Mouse (Mus musculus): ENCODE measurements around the gene Fut8.

DNA sequence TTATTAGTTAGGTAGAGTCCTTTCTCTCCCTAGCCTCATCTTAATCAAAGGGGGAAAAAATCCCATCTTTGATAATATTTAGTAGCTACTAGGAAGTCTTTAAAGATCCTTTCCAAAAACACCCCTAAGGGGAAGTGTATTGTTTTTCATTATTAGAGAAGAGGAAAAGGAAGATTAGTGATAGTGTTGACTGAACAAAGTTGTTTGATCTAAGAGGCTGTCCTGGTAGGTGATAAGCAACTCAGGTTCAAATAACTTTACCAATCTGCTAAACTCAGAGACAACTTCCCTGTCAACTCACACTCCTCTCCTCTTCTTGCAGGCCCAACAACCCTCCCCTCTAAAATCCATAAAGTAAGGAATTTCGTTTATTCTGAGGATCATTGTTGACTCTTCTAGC, 190.2 kb downstream of the Fut8 start:
- TF ChIP-seq FLI1 (IDR thresholded peaks at IDR 0.05; ENCODE audit: low read length) (no peak), GATA1 (IDR thresholded peaks at IDR 0.05; ENCODE audit: borderline replicate concordance, low read length) (no peak)
